Mouse (Mus musculus): ENCODE measurements around the gene Tor3a.

DNA sequence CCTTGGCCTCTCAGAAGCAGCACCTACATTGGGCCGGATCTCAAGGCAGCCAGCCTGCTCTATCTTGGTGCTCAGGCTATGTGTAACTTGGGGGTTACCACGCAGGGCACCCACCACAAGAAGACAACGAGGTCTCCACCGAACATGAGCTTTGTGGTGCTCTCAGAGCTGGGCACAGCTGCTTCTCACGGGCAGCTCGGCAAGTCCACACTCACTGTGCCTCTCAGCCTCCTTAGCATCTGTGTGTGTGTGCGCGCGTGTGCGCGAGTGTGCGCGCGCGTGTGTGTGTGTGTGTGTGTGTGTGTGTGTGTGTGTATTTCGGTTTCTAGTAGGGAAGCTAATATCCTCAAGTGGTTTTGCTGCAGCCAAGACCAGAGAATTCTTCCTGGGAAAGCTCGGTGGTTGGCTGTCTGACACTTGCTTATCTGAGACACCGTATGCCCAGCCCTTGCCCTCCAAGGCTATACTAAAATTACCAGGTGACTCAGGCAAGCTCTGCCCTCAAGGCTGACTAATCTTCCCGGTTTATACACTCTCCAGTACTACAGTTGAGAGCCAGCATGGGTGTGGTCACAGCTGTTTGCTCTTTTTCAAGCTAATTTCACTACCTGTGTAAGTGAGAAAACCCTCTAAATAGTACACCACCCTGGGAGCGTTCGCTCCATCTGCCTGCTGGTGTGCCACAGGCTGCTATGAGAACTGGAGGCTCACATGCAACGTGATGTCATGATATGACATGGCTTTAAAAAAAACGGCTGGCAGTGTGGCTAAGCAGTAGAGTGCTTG, 6.8 kb downstream of the Tor3a start:
- TF ChIP-seq POLR2A (IDR thresholded peaks at IDR 0.05; ENCODE audit: control insufficient read depth, extremely low read depth, insufficient read depth, low read length, poor library complexity) (no peak), CTCF (IDR thresholded peaks at IDR 0.05; ENCODE audit: borderline replicate concordance, control insufficient read depth, extremely low read depth, insufficient read depth, low read length, poor library complexity) (no peak)
